Mouse (Mus musculus): ENCODE results near the gene Cdh1. TPM values are rescaled to one million over a fixed set of nuclear protein-coding genes. Genes with fewer than 3 reads are reported as not detected.

Cdh1 gene
- polyA plus RNA-seq, 1 experiment from 2014 or later = 26.6 TPM

DNA sequence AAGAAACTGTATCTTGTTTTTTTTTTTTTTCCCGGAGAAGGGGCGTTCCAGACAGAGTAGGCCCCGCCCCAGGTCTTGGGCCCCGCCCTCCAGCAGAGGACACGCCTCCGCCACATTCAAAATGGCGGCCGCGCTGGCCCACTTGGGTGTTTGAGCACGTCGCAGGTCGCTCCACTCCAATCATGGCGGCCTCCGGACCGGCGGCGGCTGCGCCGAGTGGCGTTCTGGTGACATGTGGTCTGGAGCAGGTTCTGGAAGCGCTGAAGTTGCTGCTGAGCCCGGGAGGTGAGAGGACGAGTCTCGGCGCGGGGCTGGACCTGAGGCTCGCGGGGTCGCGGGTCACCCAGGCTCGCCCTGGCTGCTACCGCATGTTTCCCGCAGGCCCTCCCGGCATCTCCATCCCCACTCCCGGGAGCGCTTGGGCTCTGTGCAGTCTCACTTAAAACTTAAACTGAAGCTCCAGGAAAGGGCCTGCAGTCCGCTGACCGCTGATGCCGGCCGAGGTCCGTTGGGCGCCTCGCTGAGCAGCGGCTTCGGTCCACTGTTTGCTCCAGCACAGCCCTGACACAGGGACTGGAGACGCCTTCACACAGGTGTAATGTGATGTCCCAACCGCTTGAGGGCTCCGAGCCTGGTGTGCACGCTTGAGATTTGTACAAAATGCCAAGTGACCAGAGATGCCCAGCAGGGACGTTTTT, 80.0 kb downstream of the Cdh1 start, which contains the start of gene Tango6:
TSS of gene Tango6 (plus strand) at position 98 of the 698 bp plus-strand sequence.
- H3K4me2 ChIP-seq (replicated peaks) = peak within 1 kb of the TSS; percentile 45
- under 1% methylated on average over 50 of the region's 50 CpGs for WGBS

DNA sequence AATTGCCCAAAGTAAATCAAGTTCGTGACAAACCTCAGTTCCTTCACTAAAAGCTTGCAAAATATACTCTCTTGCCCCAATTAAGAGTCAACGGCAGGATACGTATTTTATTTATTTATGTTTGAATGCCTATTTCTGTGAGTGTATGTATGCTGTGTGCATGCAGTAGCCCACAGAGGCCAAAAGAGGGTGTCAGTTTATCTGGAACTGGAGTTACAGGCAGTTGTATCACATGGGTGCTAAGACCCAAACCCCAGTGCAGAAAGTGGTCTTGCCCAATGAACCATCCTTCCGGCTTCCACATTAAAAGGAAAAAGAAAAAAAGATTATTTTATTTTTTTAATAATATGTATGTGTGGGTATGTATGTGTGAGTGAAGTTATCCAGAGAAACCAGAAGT, 81.2 kb downstream of the Cdh1 start:
- H3K9ac ChIP-seq = no peak overlapping the region
- no peak for ATAC-seq (ENCODE audit: insufficient number of reproducible peaks, insufficient read depth, low FRiP score, low TSS enrichment)
- no peak overlapping the region for H3K27ac ChIP-seq
- H3K9me3 ChIP-seq = no peaks in the 10 kb centered on the region
- H3K36me3 ChIP-seq = no peaks in the 10 kb centered on the region
- peaks cover 3% of the 10 kb centered on the region; the same call in 1 of the 2 replicates for H3K4me1 ChIP-seq
- H3K27me3 ChIP-seq = no peaks in the 10 kb centered on the region
- H3K4me3 ChIP-seq = no peak overlapping the region
- 93% methylated on average over 4 of the region's 4 CpGs for WGBS
- no peak overlapping the region for H3K4me2 ChIP-seq (replicated peaks)

More for the DNA sequence above, 80.0 kb downstream of the Cdh1 start, which contains the start of gene Tango6:
- peak within 1 kb of the TSS; percentile 75 for H3K4me3 ChIP-seq
- H3K27ac ChIP-seq = peak within 1 kb of the TSS; percentile 94
- H3K9me3 ChIP-seq = no peaks in the 10 kb centered on the region
- ATAC-seq (ENCODE audit: insufficient number of reproducible peaks, insufficient read depth, low FRiP score, low TSS enrichment) = peak; percentile 91
- H3K4me1 ChIP-seq = peaks cover 3% of the 10 kb centered on the region; the same call in 1 of the 2 replicates
- H3K36me3 ChIP-seq = no peaks in the 10 kb centered on the region
- peak within 1 kb of the TSS; percentile 80 for H3K9ac ChIP-seq
- no peaks in the 10 kb centered on the region for H3K27me3 ChIP-seq

DNA sequence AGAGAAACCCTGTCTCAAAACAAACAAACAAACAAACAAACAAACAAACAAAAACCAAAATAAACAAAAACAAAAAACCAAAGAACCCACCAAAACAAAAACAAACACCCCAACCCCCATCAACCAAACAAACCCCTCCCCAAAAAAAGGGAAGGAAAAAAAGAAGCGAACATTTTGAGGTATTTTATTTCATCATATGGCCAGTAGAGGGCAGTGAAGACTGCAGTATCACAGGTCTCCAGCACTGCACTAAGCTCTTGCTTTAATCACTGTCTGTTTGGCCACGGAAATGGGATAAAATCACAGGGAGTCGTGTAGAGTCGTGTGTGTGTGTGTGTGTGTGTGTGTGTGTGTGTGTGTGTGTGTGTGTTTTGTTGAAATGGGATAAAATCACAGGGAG, 84.3 kb downstream of the Cdh1 start:
- Histone ChIP-seq H3K4me1 (peaks cover 3% of the 10 kb centered on the region; the same call in 1 of the 2 replicates), H3K9me3 (no peaks in the 10 kb centered on the region), H3K4me3 (no peak overlapping the region), H3K36me3 (0 out of 2 replicates have a peak, but pooled peaks cover 5% of the 10 kb centered on the region), H3K27me3 (no peaks in the 10 kb centered on the region), H3K4me2 (replicated peaks) (no peak overlapping the region), H3K27ac (no peak overlapping the region), H3K9ac (no peak overlapping the region)
- no peak for ATAC-seq (ENCODE audit: insufficient number of reproducible peaks, insufficient read depth, low FRiP score, low TSS enrichment)
- 7% methylated on average over 4 of the region's 4 CpGs for WGBS

DNA sequence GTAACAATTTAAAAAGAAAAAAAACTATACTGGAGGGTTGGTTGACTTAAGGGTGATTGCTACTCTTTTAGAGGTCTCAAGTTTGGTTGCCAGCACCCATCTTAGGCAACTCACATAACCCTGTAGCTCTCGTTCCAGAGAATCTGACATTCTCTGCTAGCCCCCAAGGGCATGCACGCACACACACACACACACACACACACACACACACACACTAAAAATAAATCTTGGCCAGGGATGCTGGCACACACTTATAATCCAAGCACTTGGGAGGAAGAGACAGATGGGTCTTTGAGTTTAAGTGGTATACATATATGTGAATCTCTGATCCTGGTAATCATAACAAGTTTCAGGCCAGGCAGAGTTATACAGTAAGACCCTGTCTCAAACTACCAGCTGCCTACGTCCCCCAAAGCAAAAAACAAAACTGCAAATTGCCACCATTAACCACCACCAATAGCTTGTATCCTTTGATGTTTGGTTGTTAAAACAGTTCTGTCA, 94.6 kb downstream of the Cdh1 start:
- no peak for ATAC-seq (ENCODE audit: insufficient number of reproducible peaks, insufficient read depth, low FRiP score, low TSS enrichment)
- Histone ChIP-seq H3K9ac (no peak overlapping the region), H3K36me3 (peaks cover 34% of the 10 kb centered on the region)

DNA sequence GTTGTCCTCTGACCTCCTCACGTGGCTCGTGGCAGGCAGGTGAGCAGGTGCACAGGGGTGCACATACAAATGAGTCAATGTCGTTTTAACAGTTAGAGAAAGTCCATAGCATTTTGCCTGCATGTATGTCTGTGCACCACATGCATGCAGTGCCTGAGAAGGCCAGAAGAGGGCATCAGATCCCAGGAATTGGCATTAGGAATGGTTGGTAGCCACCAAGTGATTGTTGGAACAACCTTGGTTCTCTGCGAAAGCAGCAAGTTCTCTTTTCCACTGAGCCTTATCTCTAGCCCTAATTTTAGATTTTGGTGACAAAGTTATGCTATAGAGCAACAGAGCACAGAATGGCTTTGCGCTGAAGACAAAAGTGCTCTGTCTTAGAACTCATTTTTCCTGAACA, 96.4 kb downstream of the Cdh1 start:
- H3K4me3 ChIP-seq = no peak overlapping the region
- no peak overlapping the region for H3K27ac ChIP-seq
- H3K36me3 ChIP-seq = peaks cover 34% of the 10 kb centered on the region
- H3K4me1 ChIP-seq = peaks cover 3% of the 10 kb centered on the region; the same call in 1 of the 2 replicates
- H3K27me3 ChIP-seq = no peaks in the 10 kb centered on the region
- WGBS = 77% methylated on average over 5 of the region's 5 CpGs
- H3K4me2 ChIP-seq (replicated peaks) = no peak overlapping the region
- no peaks in the 10 kb centered on the region for H3K9me3 ChIP-seq
- ATAC-seq (ENCODE audit: insufficient number of reproducible peaks, insufficient read depth, low FRiP score, low TSS enrichment) = no peak
- no peak overlapping the region for H3K9ac ChIP-seq

More for the DNA sequence above, 94.6 kb downstream of the Cdh1 start:
- Histone ChIP-seq H3K27ac (no peak overlapping the region), H3K27me3 (no peaks in the 10 kb centered on the region), H3K4me3 (no peak overlapping the region), H3K4me2 (replicated peaks) (no peak overlapping the region), H3K4me1 (no peaks in the 10 kb centered on the region), H3K9me3 (no peaks in the 10 kb centered on the region)
- 79% methylated on average over 3 of the region's 3 CpGs for WGBS

DNA sequence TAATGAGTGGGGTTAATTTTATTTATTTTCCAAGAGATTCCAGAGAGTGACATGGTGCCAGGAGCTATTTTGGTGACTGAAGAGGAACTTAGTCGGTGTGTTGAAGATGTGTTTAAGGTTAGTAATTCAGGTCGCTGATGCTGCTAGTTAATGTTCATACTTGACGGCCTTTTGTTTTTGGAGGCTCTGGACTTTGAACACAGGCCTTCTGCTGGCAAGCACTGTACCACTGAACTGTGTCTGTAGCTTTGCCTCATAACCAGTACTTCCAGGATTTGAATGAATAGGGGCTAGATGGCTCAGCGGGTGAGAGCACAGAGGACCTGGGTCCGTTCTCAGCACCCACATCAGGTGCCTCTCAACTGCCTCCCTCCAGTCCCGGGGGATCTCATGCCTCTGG, 97.0 kb downstream of the Cdh1 start:
- Histone ChIP-seq H3K9me3 (no peaks in the 10 kb centered on the region), H3K4me1 (peaks cover 9% of the 10 kb centered on the region), H3K36me3 (peaks cover 33% of the 10 kb centered on the region), H3K4me2 (replicated peaks) (no peak overlapping the region), H3K27ac (no peak overlapping the region), H3K27me3 (no peaks in the 10 kb centered on the region), H3K9ac (no peak overlapping the region), H3K4me3 (no peak overlapping the region)
- 88% methylated on average over 6 of the region's 6 CpGs for WGBS
- no peak for ATAC-seq (ENCODE audit: insufficient number of reproducible peaks, insufficient read depth, low FRiP score, low TSS enrichment)

DNA sequence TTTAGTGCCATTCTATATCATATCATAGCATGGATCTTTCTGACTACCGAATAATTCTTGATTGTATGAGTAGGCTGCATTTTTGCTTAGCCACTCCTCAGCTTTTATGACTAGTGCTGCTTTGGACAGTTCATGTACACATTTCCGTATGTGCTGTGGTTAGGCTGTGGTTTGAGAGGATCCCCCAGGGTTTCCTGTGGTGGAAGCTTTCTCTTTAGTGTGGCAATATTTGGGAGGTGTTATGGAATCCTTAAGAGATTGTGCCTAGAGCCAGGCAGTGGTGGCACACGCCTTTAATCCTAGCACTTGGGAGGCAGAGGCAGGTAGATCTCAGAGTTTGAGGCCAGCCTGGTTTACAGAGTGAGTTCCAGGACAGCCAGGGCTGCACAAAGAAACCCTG, 98.2 kb downstream of the Cdh1 start:
- H3K27ac ChIP-seq = no peak overlapping the region
- WGBS = 76% methylated on average over 3 of the region's 3 CpGs
- ATAC-seq (ENCODE audit: insufficient number of reproducible peaks, insufficient read depth, low FRiP score, low TSS enrichment) = no peak
- no peaks in the 10 kb centered on the region for H3K9me3 ChIP-seq
- peaks cover 34% of the 10 kb centered on the region for H3K36me3 ChIP-seq
- H3K4me2 ChIP-seq (replicated peaks) = no peak overlapping the region
- no peaks in the 10 kb centered on the region for H3K27me3 ChIP-seq
- H3K9ac ChIP-seq = no peak overlapping the region
- H3K4me3 ChIP-seq = no peak overlapping the region
- peaks cover 12% of the 10 kb centered on the region for H3K4me1 ChIP-seq

DNA sequence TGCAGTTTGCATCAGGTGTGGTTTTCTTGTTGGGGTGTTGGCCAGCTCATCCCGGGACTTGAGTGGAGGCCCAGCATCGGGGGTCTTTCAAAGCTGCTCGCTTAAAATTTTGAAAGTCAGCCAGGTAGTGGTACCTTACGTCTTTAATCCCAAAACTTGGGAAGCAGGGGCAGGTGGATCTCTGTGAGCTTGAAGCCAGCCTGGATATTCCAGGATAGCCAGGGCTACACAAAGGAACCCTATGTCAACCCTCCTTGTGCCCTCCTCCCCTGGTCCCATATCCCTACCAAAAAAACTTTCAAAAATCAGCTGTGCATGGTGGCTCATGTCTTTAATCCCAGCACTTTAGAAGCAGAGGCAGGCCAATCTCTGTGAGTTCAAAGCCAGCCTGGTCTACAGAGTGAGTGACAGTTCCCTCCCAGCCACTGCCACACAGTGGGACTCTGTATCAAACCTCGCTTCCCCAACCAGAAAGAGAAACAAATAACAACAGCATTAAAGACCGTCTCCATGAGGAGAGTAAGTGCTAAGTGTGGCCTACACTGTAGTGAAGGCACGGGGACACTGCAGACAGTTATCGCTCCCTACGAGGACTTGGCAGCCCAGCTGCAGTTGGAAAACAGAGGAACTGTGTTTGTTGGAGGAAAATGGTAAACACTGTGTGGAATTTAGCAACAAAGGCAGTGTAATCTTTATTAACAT, 101.2 kb downstream of the Cdh1 start:
- 73% methylated on average over 9 of the region's 9 CpGs for WGBS
- Histone ChIP-seq H3K4me2 (replicated peaks) (no peak overlapping the region), H3K9ac (no peak overlapping the region), H3K4me3 (no peak overlapping the region), H3K27me3 (no peaks in the 10 kb centered on the region), H3K27ac (peak overlapping the region; percentile 78), H3K36me3 (peaks cover 21% of the 10 kb centered on the region), H3K4me1 (peaks cover 12% of the 10 kb centered on the region), H3K9me3 (no peaks in the 10 kb centered on the region)
- 0 out of 2 replicates have a peak, but pooled peaks have one; percentile 22 for ATAC-seq (ENCODE audit: insufficient number of reproducible peaks, insufficient read depth, low FRiP score, low TSS enrichment)

DNA sequence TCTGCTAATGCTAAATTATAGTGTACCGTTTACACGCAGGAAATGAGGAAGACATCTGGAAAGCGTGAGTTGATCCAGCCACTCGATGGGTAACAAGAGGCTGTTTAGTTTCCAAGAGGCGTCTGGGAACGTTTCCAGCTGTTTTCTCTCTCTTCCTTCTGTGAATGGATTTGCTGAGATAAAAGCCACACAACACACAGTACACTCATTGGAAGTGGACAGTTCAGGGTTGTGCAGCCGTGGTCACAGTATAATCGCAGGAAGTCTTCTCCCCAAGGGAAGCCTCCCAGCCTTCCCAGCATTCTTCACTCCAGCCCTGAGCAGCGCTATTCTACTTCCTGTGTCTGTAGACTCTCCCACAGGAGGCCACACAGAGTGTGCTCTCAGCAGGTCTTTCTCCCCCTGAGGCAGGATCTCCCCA, 101.8 kb downstream of the Cdh1 start:
- H3K4me3 ChIP-seq = no peak overlapping the region
- peak; percentile 60; the same call in 1 of the 2 replicates for ATAC-seq (ENCODE audit: insufficient number of reproducible peaks, insufficient read depth, low FRiP score, low TSS enrichment)
- H3K36me3 ChIP-seq = peaks cover 16% of the 10 kb centered on the region
- H3K9ac ChIP-seq = no peak overlapping the region
- 32% methylated on average over 9 of the region's 9 CpGs for WGBS
- no peaks in the 10 kb centered on the region for H3K27me3 ChIP-seq
- H3K4me1 ChIP-seq = peaks cover 12% of the 10 kb centered on the region
- no peak overlapping the region for H3K4me2 ChIP-seq (replicated peaks)
- no peaks in the 10 kb centered on the region for H3K9me3 ChIP-seq
- H3K27ac ChIP-seq = peak overlapping the region; percentile 78

DNA sequence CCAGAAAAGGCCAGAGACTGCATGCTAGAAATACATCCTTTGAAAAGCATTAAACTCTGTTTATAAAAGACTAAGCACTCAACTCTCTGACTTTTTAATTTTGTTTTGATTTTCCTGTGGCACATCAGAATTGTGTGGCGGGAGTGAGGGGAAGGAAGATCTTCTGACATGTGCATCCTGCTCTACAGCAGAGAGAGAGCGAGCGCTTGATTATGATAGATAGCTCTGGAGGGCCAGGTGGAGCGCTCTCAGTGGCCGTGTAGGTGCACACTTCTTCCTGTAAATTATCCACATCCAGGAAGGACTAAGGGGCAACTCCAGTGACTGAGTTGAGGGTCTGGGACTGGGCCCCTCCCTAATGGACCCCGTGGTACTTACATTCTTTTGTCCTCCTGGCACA, 103.0 kb downstream of the Cdh1 start:
- ATAC-seq (ENCODE audit: insufficient number of reproducible peaks, insufficient read depth, low FRiP score, low TSS enrichment) = no peak
- H3K27me3 ChIP-seq = no peaks in the 10 kb centered on the region
- H3K4me3 ChIP-seq = no peak overlapping the region
- no peaks in the 10 kb centered on the region for H3K9me3 ChIP-seq
- no peak overlapping the region for H3K4me2 ChIP-seq (replicated peaks)
- H3K4me1 ChIP-seq = peaks cover 12% of the 10 kb centered on the region
- no peak overlapping the region for H3K27ac ChIP-seq
- H3K9ac ChIP-seq = no peak overlapping the region
- 80% methylated on average over 6 of the region's 6 CpGs for WGBS
- H3K36me3 ChIP-seq = 0 out of 2 replicates have a peak, but pooled peaks cover 10% of the 10 kb centered on the region

DNA sequence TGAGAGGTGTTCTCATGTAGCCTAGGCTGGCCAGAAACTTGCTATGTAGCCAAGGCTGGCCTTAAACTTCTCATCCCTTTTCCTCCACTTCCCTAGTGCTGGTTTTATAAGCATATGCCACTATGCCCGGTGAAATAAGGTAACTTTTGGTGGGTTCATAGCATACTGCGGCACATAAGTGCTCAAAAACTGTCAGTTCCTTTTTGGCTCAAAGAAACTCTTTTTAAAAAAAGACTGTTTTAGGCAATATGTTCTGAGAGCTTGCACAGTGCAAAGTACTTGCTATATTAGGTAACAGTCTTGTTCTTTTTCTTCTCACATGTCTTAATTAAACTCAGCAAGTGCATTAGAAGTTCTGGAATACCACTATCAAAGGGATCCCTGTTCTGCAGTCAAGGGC, 106.9 kb downstream of the Cdh1 start:
- Histone ChIP-seq H3K9ac (no peak overlapping the region), H3K27ac (no peak overlapping the region), H3K36me3 (0 out of 2 replicates have a peak, but pooled peaks cover 4% of the 10 kb centered on the region), H3K9me3 (no peaks in the 10 kb centered on the region), H3K4me3 (no peak overlapping the region), H3K4me2 (replicated peaks) (no peak overlapping the region), H3K27me3 (no peaks in the 10 kb centered on the region), H3K4me1 (peaks cover 5% of the 10 kb centered on the region; the same call in 1 of the 2 replicates)
- no peak for ATAC-seq (ENCODE audit: insufficient number of reproducible peaks, insufficient read depth, low FRiP score, low TSS enrichment)
- 87% methylated on average over 2 of the region's 2 CpGs for WGBS

DNA sequence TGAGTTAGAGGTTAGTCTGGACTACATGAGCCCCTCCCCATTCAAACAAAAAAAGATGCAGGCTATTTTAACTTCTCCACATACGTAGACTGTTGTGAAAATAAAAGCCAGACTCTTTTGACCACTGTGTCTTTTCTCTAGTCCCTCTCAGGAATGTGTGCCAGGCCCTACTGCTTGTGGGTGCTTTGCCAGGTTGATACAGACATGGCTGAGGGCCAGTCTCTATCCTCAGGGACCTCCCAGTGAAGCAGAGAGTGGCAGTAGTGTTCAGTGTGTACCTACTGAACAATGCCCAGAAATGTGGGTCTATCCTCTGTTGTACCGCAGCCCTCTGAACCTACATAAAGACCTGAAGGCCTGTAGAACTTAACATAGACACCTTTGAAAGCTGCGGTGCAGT, 109.3 kb downstream of the Cdh1 start:
- H3K9ac ChIP-seq = no peak overlapping the region
- H3K4me2 ChIP-seq (replicated peaks) = no peak overlapping the region
- H3K27me3 ChIP-seq = no peaks in the 10 kb centered on the region
- no peak for ATAC-seq (ENCODE audit: insufficient number of reproducible peaks, insufficient read depth, low FRiP score, low TSS enrichment)
- no peaks in the 10 kb centered on the region for H3K36me3 ChIP-seq
- no peaks in the 10 kb centered on the region for H3K4me1 ChIP-seq
- H3K4me3 ChIP-seq = no peak overlapping the region
- WGBS = 87% methylated on average over 3 of the region's 3 CpGs
- H3K9me3 ChIP-seq = no peaks in the 10 kb centered on the region
- H3K27ac ChIP-seq = no peak overlapping the region
